Mouse (Mus musculus): ENCODE results near the gene Pcolce2.

- TF ChIP-seq POLR2A (IDR thresholded peaks at IDR 0.05; ENCODE audit: borderline replicate concordance, insufficient read depth, low read length) (no peak), CTCF (IDR thresholded peaks at IDR 0.05; ENCODE audit: borderline replicate concordance, insufficient read depth, low read depth, low read length) (no peak)
Measured at GRCm38 (mm10) chr9:95708943-95709342, 71.5 kb downstream of the Pcolce2 start.
